Mouse (Mus musculus) liver, adult 2 months (tissue): ENCODE results near the gene Ubap2. TPM values are rescaled to one million over a fixed set of nuclear protein-coding genes. Genes with fewer than 3 reads are reported as not detected.

Experiments used
- DNase-seq: peaks from one replicate; pipeline ENCODE4 v3.0.0-alpha.2; 2011; ENCODE audit warnings: low read depth, low spot score; ENCODE audit errors: extremely low read depth
- H3K27ac ChIP-seq: fragments of 200-500 bp; replicated peaks from 2 replicates; pipeline ENCODE4 v1.5.1; 2012; ENCODE audit warnings: low read depth, mild to moderate bottlenecking, control low read depth, inconsistent platforms, low read length; ENCODE audit not compliant: insufficient read depth
- H3K27me3 ChIP-seq: fragments of 200-500 bp; 2 replicates; pipeline ENCODE4 v1.6.1; 2012; ENCODE audit warnings: mild to moderate bottlenecking, moderate library complexity, low read length, inconsistent platforms; ENCODE audit not compliant: control insufficient read depth, insufficient read depth
- H3K36me3 ChIP-seq: fragments of 200-500 bp; 2 replicates; pipeline ENCODE4 v1.6.1; 2012; ENCODE audit warnings: low read length, inconsistent platforms; ENCODE audit not compliant: control insufficient read depth, insufficient read depth
- H3K4me1 ChIP-seq: fragments of 200-500 bp; 2 replicates; pipeline ENCODE4 v1.6.1; 2011; ENCODE audit warnings: low read length; ENCODE audit not compliant: control insufficient read depth, insufficient read depth
- H3K4me3 ChIP-seq: fragments of 200-500 bp; 2 replicates; pipeline ENCODE4 v1.5.1; 2011; ENCODE audit warnings: low read depth, mild to moderate bottlenecking, control low read depth, low read length, moderate library complexity; ENCODE audit not compliant: insufficient read depth
- H3K79me2 ChIP-seq: fragments of 200-500 bp; 2 replicates; pipeline ENCODE4 v1.6.1; 2012; ENCODE audit warnings: inconsistent platforms, mild to moderate bottlenecking, low read length, moderate library complexity; ENCODE audit not compliant: control insufficient read depth, insufficient read depth
- H3K9ac ChIP-seq: fragments of 200-500 bp; 2 replicates; pipeline ENCODE4 v1.6.1; 2012; ENCODE audit warnings: low read depth, mild to moderate bottlenecking, control low read depth, inconsistent platforms, low read length
- CTCF ChIP-seq: fragments of 200-500 bp; IDR thresholded peaks from 2 replicates; pipeline ENCODE4 v1.5.1; 2011; ENCODE audit warnings: low read depth, low read length, control low read depth
- POLR2A ChIP-seq: fragments of 200-500 bp; IDR thresholded peaks from 2 replicates; pipeline ENCODE4 v1.6.1; 2011; ENCODE audit warnings: low read length, control low read depth; ENCODE audit not compliant: insufficient read depth; ENCODE audit errors: extremely low read depth
- WGBS: fragments of 180-500 bp; shearing (Covaris S2); methylation state at CpG from one replicate; pipeline ENCODE4 v1.1.7; 2018; 5-methylcytosine and 5-hydroxymethylcytosine counted together
- polyA plus RNA-seq: library from polyadenylated mRNA; depleted of rRNA; stranded (reverse); fragments of >200 nt; gene quantifications from 2 replicates; pipeline ENCODE4 v1.2.3, GENCODE M21; 2012; rRNA removed
- total RNA-seq: library from RNA; depleted of rRNA; stranded (reverse); fragments of >200 nt; gene quantifications from 2 replicates; pipeline ENCODE4 v1.2.3, GENCODE M21; 2014; rRNA removed

Gene Ubap2
- total and polyA plus RNA-seq, 2 experiments, result 3.0 to 23.0 TPM

GRCm38 (mm10) chr4:41153146-41153545, 121.8 kb downstream of the Ubap2 start:
- DNase-seq, result no peak
- 70% methylated on average over 3 of the region's 3 CpGs for WGBS
- Histone ChIP-seq H3K4me3 (no peak overlapping the region), H3K36me3 (no peaks in the 10 kb centered on the region; the same call in 1 of the 2 replicates), H3K27ac (no peak overlapping the region), H3K9ac (no peak overlapping the region), H3K27me3 (no peaks in the 10 kb centered on the region), H3K79me2 (peaks cover 37% of the 10 kb centered on the region), H3K4me1 (peaks cover 16% of the 10 kb centered on the region)
- TF ChIP-seq CTCF (no peak), POLR2A (no peak)

- WGBS, result 94% methylated on average over 7 of the region's 7 CpGs
- TF ChIP-seq POLR2A (no peak), CTCF (no peak)
- Histone ChIP-seq H3K4me3 (no peak overlapping the region), H3K4me1 (peaks cover 16% of the 10 kb centered on the region; the same call in 1 of the 2 replicates), H3K27ac (no peak overlapping the region), H3K36me3 (no peaks in the 10 kb centered on the region), H3K79me2 (peaks cover 31% of the 10 kb centered on the region), H3K27me3 (no peaks in the 10 kb centered on the region), H3K9ac (no peak overlapping the region)
- no peak for DNase-seq
Measured at GRCm38 (mm10) chr4:41151186-41151585, 123.8 kb downstream of the Ubap2 start.

GRCm38 (mm10) chr4:41149891-41150290, 125.1 kb downstream of the Ubap2 start:
- no peak overlapping the region for H3K4me3 ChIP-seq
- no peaks in the 10 kb centered on the region for H3K27me3 ChIP-seq
- H3K27ac ChIP-seq, result no peak overlapping the region
- DNase-seq, result no peak
- no peaks in the 10 kb centered on the region for H3K36me3 ChIP-seq
- TF ChIP-seq CTCF (no peak), POLR2A (no peak)
- peaks cover 35% of the 10 kb centered on the region for H3K79me2 ChIP-seq
- 93% methylated on average over 3 of the region's 3 CpGs for WGBS
- peaks cover 19% of the 10 kb centered on the region for H3K4me1 ChIP-seq
- no peak overlapping the region for H3K9ac ChIP-seq

Other genes starting within 250 kb of the Ubap2 start
- 0.07 and 0.09 TPM in 2 replicates for gene Aqp7, start 227.0 kb downstream of the Ubap2 start, total RNA-seq
- gene Aqp7, start 227.0 kb downstream of the Ubap2 start, polyA plus RNA-seq, result 0.04 and 0.26 TPM in 2 replicates
- gene Aqp3, start 177.0 kb downstream of the Ubap2 start, total RNA-seq, result not detected in 2 replicates
- not detected in 2 replicates for gene Aqp3, start 177.0 kb downstream of the Ubap2 start, polyA plus RNA-seq
- gene Nol6, start 150.7 kb downstream of the Ubap2 start, total RNA-seq, result 6.6 and 7.2 TPM in 2 replicates
- 16.8 and 18.7 TPM in 2 replicates for gene Nol6, start 150.7 kb downstream of the Ubap2 start, polyA plus RNA-seq
- 30.4 and 31.1 TPM in 2 replicates for gene Ube2r2, start 139.4 kb downstream of the Ubap2 start, total RNA-seq
- 40.4 and 50.7 TPM in 2 replicates for gene Ube2r2, start 139.4 kb downstream of the Ubap2 start, polyA plus RNA-seq
- 10.2 and 13.4 TPM in 2 replicates for gene Dcaf12, start 39.7 kb upstream of the Ubap2 start, total RNA-seq
- 13.1 and 14.8 TPM in 2 replicates for gene Dcaf12, start 39.7 kb upstream of the Ubap2 start, polyA plus RNA-seq
- 15.5 and 17.7 TPM in 2 replicates for gene Ubap1, start 73.9 kb upstream of the Ubap2 start, total RNA-seq
- gene Ubap1, start 73.9 kb upstream of the Ubap2 start, polyA plus RNA-seq, result 39.3 and 45.0 TPM in 2 replicates
- 0.37 and 0.94 TPM in 2 replicates for gene Kif24, start 189.7 kb upstream of the Ubap2 start, total RNA-seq
- gene Kif24, start 189.7 kb upstream of the Ubap2 start, polyA plus RNA-seq, result 0.27 and 0.43 TPM in 2 replicates
- gene Nudt2, start 190.0 kb upstream of the Ubap2 start, total RNA-seq, result 33.0 and 33.9 TPM in 2 replicates
- 18.3 and 18.6 TPM in 2 replicates for gene Nudt2, start 190.0 kb upstream of the Ubap2 start, polyA plus RNA-seq
- gene AI464131, start 227.9 kb upstream of the Ubap2 start, total RNA-seq, result 15.9 and 21.7 TPM in 2 replicates
- gene AI464131, start 227.9 kb upstream of the Ubap2 start, polyA plus RNA-seq, result 27.9 and 28.9 TPM in 2 replicates
- gene 1110017D15Rik, start 242.2 kb upstream of the Ubap2 start, total RNA-seq, result not detected in 2 replicates
- gene 1110017D15Rik, start 242.2 kb upstream of the Ubap2 start, polyA plus RNA-seq, result 0.24 TPM in 1 of 2 replicates, not detected in the other